Mouse (Mus musculus) embryonic facial prominence, embryonic 11.5 days (tissue): ENCODE results near the gene 1700023F06Rik. TPM values are rescaled to one million over a fixed set of nuclear protein-coding genes. Genes with fewer than 3 reads are reported as not detected.

ENCODE experiments used
- ATAC-seq: fragments of 200-750 bp; cut with Nextera tagmentation; replicated peaks from 2 replicates; pipeline ENCODE4 v1.8.0; 2017; ENCODE audit warnings: low read depth; ENCODE audit not compliant: insufficient number of reproducible peaks, low FRiP score, low TSS enrichment
- DNase-seq: peaks from one replicate; pipeline ENCODE4 v3.0.0-alpha.2; 2015; ENCODE audit warnings: low spot score
- H3K27ac ChIP-seq: fragments of 300-500 bp; sonication (generic); replicated peaks from 2 replicates; pipeline ENCODE4 v1.5.1; 2014; ENCODE audit warnings: mild to moderate bottlenecking, low read depth, low read length, control low read depth
- H3K27me3 ChIP-seq: fragments of 300-500 bp; sonication (generic); 2 replicates; pipeline ENCODE4 v1.6.1; 2014; ENCODE audit warnings: mild to moderate bottlenecking, low read length, moderate library complexity, mixed read lengths; ENCODE audit not compliant: control insufficient read depth, insufficient read depth
- H3K36me3 ChIP-seq: fragments of 300-500 bp; sonication (generic); replicated peaks from 2 replicates; pipeline ENCODE4 v1.6.1; 2014; ENCODE audit warnings: low read depth, mild to moderate bottlenecking, low read length, moderate library complexity, mixed read lengths; ENCODE audit not compliant: control insufficient read depth, insufficient read depth
- H3K4me1 ChIP-seq: fragments of 300-500 bp; sonication (generic); 2 replicates; pipeline ENCODE4 v1.6.1; 2014; ENCODE audit warnings: low read length, mixed read lengths; ENCODE audit not compliant: control insufficient read depth, insufficient read depth
- H3K4me2 ChIP-seq: fragments of 300-500 bp; sonication (generic); 2 replicates; pipeline ENCODE4 v1.6.1; 2014; ENCODE audit warnings: low read depth, mild to moderate bottlenecking, control low read depth, low read length, moderate library complexity
- H3K4me3 ChIP-seq: fragments of 300-500 bp; sonication (generic); 2 replicates; pipeline ENCODE4 v1.5.1; 2014; ENCODE audit warnings: low read depth, low read length, control low read depth
- H3K9ac ChIP-seq: fragments of 300-500 bp; sonication (generic); replicated peaks from 2 replicates; pipeline ENCODE4 v1.6.1; 2014; ENCODE audit warnings: mild to moderate bottlenecking, control low read depth, low read length
- H3K9me3 ChIP-seq: fragments of 300-500 bp; sonication (generic); replicated peaks from 2 replicates; pipeline ENCODE4 v1.6.1; 2016; ENCODE audit warnings: mild to moderate bottlenecking, low read length, inconsistent platforms, mixed read lengths; ENCODE audit not compliant: control insufficient read depth
- WGBS: fragments of 180-500 bp; shearing (Covaris S2); extraction: QIAGEN DNeasy Blood & Tissue Kit; methylation state at CpG from one replicate; pipeline ENCODE4 v1.1.7; 2014; 5-methylcytosine and 5-hydroxymethylcytosine counted together
- polyA plus RNA-seq: library from polyadenylated mRNA; unstranded; fragments of >200 nt; fragmentation: Nextera tagmentation; extraction: Ambion mirVana; gene quantifications from 2 replicates; pipeline ENCODE4 v1.2.1, GENCODE M21; 2014

Gene 1700023F06Rik
- polyA plus RNA-seq, 1 experiment from 2014 or later, result 0.25 TPM

DNA sequence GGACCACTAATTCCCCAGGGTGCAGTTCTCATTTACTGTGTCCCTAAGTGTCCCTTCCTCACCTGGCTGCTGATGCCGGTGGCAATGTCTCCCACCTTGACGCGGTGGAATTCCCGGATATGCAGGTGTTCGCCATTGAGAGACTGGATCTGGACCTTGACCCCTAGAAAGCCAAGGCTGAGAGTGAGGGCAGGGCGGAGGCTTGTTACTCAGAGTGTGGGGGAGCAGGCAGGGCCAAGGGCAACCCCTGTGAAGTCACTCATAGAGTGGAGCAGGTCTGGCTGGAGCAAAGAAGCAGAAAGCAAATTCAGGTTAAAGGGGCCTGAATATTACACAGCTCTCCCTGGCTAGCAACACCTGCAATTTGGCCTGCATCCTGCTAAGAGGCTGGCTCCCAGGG is 13.1 kb upstream of the 1700023F06Rik start:
- no peak overlapping the region for H3K4me3 ChIP-seq
- H3K27me3 ChIP-seq, result no peaks in the 10 kb centered on the region
- H3K4me2 ChIP-seq, result no peak overlapping the region
- WGBS, result 84% methylated on average over 6 of the region's 6 CpGs
- no peak overlapping the region for H3K9ac ChIP-seq
- no peak for DNase-seq
- H3K36me3 ChIP-seq, result peaks cover 3% of the 10 kb centered on the region
- no peak for ATAC-seq
- H3K9me3 ChIP-seq, result no peaks in the 10 kb centered on the region
- H3K27ac ChIP-seq, result no peak overlapping the region
- H3K4me1 ChIP-seq, result peaks cover 2% of the 10 kb centered on the region

DNA sequence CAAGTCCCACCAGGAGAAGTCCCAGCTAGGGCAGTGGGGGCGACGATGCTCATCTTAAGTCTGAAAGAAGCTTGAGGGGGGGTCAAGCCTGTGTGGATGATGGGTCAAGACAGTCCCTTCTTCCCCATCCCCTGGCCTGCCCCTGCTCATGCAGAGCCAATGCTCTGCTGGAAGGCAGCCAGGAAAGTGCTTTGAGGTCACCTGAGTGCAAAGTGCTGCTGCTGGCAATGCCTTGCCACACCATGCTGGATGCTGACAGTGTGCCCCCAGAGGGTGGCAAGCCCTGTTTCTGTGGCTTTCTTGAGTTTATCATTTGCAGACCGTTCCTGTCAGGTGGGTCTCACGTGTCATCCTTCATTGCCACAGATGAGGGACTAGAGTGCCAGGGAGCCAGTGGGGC is 11.6 kb upstream of the 1700023F06Rik start:
- Histone ChIP-seq H3K27me3 (no peaks in the 10 kb centered on the region), H3K4me3 (no peak overlapping the region), H3K27ac (no peak overlapping the region), H3K4me2 (no peak overlapping the region), H3K4me1 (peaks cover 2% of the 10 kb centered on the region), H3K9ac (no peak overlapping the region), H3K36me3 (peaks cover 3% of the 10 kb centered on the region), H3K9me3 (no peaks in the 10 kb centered on the region)
- DNase-seq (no peak), ATAC-seq (no peak)
- WGBS, result 79% methylated on average over 4 of the region's 4 CpGs

DNA sequence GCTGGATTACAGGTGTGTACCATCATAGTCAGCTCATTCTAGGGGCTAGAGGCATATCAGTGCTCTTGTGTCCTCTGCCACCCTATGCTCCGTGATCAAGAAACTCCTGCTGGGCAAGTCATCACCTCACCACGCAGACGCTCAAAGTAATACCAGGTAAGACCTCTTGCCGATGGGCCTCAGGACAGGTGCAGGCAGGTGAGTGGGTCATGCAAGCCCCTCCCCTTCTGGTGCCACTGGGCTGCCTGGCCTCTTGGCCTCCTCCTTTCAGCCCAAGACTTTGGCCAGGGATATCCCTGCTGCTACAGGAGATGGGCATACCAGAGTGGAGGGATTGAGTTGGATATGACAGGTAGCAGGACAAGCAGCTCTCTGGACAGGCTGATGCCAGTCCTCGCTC is 10.9 kb upstream of the 1700023F06Rik start:
- H3K36me3 ChIP-seq, result peaks cover 3% of the 10 kb centered on the region
- ATAC-seq (no peak), DNase-seq (no peak)
- WGBS, result 80% methylated on average over 5 of the region's 5 CpGs
- peaks cover 2% of the 10 kb centered on the region for H3K4me1 ChIP-seq
- no peaks in the 10 kb centered on the region for H3K9me3 ChIP-seq
- H3K27me3 ChIP-seq, result no peaks in the 10 kb centered on the region
- H3K27ac ChIP-seq, result no peak overlapping the region
- H3K4me3 ChIP-seq, result no peak overlapping the region
- no peak overlapping the region for H3K4me2 ChIP-seq
- H3K9ac ChIP-seq, result no peak overlapping the region

DNA sequence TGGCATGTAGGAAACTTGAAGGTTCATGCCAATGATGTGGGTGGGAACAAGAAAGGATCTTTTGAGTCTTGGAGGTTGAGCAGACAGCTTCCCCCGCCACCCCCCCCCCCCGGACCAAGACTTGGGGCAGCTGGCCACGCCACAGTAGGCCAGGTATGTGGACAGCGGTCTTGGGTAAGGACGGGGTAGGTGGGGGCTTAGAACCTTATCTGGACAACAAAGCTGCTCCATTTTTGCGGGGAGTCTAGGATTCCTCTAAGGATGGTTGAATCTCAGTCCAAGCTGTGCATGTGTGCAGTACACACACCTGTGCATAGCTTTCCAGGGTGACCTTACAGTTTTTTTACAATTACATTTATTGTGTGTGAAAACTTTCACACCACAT is 10.2 kb upstream of the 1700023F06Rik start:
- Histone ChIP-seq H3K27ac (no peak overlapping the region), H3K9me3 (no peaks in the 10 kb centered on the region), H3K4me2 (peak overlapping the region; percentile 80), H3K4me3 (peak overlapping the region; percentile 36), H3K9ac (no peak overlapping the region; the same call in 1 of the 2 replicates), H3K27me3 (no peaks in the 10 kb centered on the region), H3K4me1 (peaks cover 2% of the 10 kb centered on the region; the same call in 1 of the 2 replicates), H3K36me3 (peaks cover 3% of the 10 kb centered on the region)
- peak; percentile 14; the same call in 1 of the 2 replicates for ATAC-seq
- DNase-seq, result no peak
- 28% methylated on average over 6 of the region's 6 CpGs for WGBS

DNA sequence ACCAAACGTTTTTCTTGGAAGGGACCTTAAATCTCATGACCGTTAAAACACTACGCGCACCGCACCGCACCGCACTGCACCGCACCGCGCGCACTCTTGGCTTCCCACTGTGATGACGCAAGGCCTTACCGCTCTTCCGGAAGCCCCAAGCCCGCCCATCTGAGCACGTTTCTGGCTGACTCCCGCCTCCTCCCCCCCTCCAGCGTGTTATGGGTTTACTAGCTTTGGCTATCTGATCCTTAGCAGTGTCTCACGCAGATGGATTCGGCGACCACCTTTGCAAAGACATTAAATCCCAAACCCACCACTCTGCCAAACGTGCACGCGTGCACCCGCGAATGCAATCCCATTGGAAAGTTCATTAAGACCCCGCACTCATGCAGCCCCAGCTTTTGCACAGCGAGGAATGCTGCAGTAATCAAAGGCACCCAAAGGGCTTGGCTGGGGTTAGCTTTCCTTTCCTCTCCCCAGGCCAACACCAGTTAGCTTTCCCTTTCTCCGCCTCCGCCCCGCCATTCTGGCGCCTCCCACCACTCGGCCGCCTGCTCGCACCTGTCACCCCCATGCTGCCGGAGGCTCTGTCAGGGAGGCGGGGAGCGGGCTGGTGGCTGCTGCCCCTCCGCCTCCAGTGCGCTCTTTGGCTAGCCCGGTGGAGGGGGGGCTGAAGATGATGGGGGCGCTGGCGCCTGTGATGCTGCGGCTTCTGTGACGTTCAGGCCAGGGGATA is 9.6 kb upstream of the 1700023F06Rik start, which contains the start of gene Spata32:
TSS of gene Spata32 (minus strand) at position 643 of the 727 bp plus-strand sequence.
- no peaks in the 10 kb centered on the region for H3K9me3 ChIP-seq
- peak within 1 kb of the TSS; percentile 46 for H3K9ac ChIP-seq
- under 1% methylated on average over 45 of the region's 45 CpGs for WGBS
- H3K4me3 ChIP-seq, result peak within 1 kb of the TSS; percentile 36
- peaks cover 3% of the 10 kb centered on the region for H3K36me3 ChIP-seq
- peak; percentile 69 for DNase-seq
- H3K4me2 ChIP-seq, result peak within 1 kb of the TSS; percentile 80
- H3K4me1 ChIP-seq, result peaks cover 2% of the 10 kb centered on the region; the same call in 1 of the 2 replicates
- peak within 1 kb of the TSS; percentile 25; the same call in 1 of the 2 replicates for H3K27ac ChIP-seq
- peak; percentile 46 for ATAC-seq
- H3K27me3 ChIP-seq, result no peaks in the 10 kb centered on the region

DNA sequence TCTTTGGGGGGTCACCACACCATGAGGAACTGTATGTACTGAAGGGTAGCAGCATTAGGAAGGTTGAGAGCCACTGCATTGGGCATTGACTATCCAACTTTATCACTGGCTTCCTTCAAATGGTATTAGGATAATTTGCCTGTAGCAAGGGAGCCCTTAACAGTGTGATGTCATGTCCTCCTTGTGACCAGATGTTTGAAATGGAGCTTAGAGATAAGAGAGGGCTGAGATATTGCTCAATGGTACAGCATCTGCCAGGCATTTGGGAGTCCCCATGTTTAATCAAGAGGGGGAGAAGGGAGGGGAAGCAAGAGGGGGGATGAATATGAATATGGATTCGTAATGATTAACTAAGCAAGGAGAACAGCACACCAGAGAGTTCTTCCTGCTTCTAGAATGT is 7.0 kb upstream of the 1700023F06Rik start:
- no peaks in the 10 kb centered on the region for H3K27me3 ChIP-seq
- H3K9me3 ChIP-seq, result no peaks in the 10 kb centered on the region
- H3K4me3 ChIP-seq, result no peak overlapping the region
- no peak overlapping the region for H3K9ac ChIP-seq
- DNase-seq (no peak), ATAC-seq (no peak)
- peaks cover 2% of the 10 kb centered on the region; the same call in 1 of the 2 replicates for H3K4me1 ChIP-seq
- H3K36me3 ChIP-seq, result no peaks in the 10 kb centered on the region
- no peak overlapping the region for H3K27ac ChIP-seq
- WGBS, result 81% methylated on average over 1 of the region's 1 CpGs
- no peak overlapping the region for H3K4me2 ChIP-seq

DNA sequence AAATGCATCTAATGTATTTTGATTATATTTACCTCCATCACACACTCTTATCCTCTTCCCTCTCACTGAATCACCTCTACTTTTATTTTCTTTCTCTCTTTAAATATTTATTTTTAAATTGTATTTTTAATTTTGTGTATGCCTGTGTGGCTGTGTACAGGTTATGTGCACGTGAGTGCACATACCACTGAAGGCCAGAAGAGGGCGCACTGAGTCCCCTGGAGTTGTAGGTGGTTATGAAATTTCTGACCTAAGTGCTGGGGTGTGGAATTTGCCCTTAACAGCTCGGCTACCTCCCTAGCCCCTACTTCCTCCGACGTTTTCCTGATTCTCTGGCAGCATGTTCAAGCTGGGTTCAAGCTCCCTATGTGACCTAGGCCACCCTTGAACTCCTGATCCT is 5.4 kb upstream of the 1700023F06Rik start:
- no peak overlapping the region for H3K4me2 ChIP-seq
- WGBS, result 84% methylated on average over 5 of the region's 5 CpGs
- no peaks in the 10 kb centered on the region for H3K36me3 ChIP-seq
- ATAC-seq (no peak), DNase-seq (no peak)
- H3K9ac ChIP-seq, result no peak overlapping the region
- no peak overlapping the region for H3K27ac ChIP-seq
- H3K4me3 ChIP-seq, result no peak overlapping the region
- no peaks in the 10 kb centered on the region for H3K27me3 ChIP-seq
- H3K9me3 ChIP-seq, result no peaks in the 10 kb centered on the region
- H3K4me1 ChIP-seq, result peaks cover 2% of the 10 kb centered on the region; the same call in 1 of the 2 replicates

DNA sequence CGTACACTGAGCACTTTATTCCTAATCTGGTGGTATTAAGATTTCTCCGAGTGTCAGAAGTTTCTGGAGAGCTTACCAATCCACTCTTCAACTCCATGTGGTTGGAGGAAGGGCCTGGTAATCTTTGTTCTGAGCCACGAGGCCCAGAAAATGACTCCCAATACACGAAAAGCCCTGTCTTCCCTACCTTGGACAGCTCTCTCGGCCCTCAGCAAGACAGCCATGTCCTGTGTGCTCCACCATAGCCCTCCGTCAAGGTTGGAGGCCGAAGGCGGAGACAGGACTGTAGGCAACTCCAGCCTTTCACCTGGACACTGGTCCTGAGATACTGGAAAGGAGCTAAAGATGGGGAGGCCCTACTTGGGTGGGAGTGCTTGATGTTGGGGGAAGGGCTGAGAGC is 1.9 kb upstream of the 1700023F06Rik start:
- Histone ChIP-seq H3K4me1 (no peaks in the 10 kb centered on the region), H3K4me3 (no peak overlapping the region), H3K9me3 (no peaks in the 10 kb centered on the region), H3K36me3 (no peaks in the 10 kb centered on the region), H3K4me2 (no peak overlapping the region), H3K27ac (no peak overlapping the region), H3K9ac (no peak overlapping the region), H3K27me3 (no peaks in the 10 kb centered on the region)
- DNase-seq, result no peak
- 69% methylated on average over 8 of the region's 8 CpGs for WGBS
- ATAC-seq, result no peak
